10 mouse cellular contexts compared by ENCODE assay signal in the genomic region with DNA sequence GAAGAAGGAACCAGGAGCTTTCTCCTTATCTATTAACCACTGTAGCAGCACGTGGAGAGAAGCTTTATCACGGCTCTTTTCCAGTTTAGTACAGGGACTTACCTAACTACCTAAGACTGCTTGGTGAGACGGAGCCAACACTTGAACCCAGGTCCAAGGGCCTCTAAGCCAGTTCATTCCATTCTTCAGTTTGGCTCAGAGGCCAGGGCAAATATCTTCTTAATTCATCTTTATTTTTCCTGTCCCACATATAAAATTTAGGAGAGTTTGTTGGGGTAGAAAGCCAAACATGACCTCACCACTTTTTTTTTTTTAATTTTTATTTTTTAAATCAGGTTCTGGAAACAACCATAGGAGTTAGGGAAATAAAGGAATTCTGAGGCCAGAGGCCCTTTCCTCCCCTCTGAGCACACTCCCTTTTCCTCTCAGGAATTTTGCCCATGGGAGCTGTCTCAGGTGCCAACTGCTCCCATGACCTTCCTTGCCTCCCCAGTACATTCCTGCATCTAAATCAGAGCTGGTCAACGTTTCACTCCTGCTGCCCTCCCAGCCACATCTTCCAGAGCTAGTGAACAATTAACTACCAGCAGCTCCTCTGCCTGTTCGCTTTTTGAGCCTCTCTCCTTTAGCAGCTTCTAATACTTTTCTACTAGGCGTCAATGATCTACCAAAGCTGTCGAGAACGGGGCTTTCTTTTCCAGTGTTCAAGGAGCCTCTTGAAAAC. TPM values are rescaled to one million over a fixed set of nuclear protein-coding genes. Genes with fewer than 3 reads are reported as not detected.
A peak's percentile ranks its signal among the peaks of the same experiment; 100 is the strongest.
DNase-seq lines count a peak whose midpoint lies in the region; ATAC-seq and TF ChIP-seq lines count a peak whose summit lies in the region.
"Had no signal": no experiment of that assay in that cellular context is flagged by ENCODE, and none has a peak within 500 bp of the region (broad histone marks: within the 10 kb centered on the region; RNA-seq: fewer than 3 reads in every experiment).

No protein-coding gene starts in this region.

- in situ Hi-C loops in Patski (cut with MboI; ENCODE audit: low pct_unique_long_range_greater_than_20kb) = no loop called here

- no peak overlapping the region for H3K4me2 ChIP-seq in limb, embryonic 15.5 days
- H3K4me2 ChIP-seq in embryonic facial prominence, embryonic 15.5 days (replicated peaks) = no peak overlapping the region
- H3K4me2 ChIP-seq: limb, embryonic 12.5 days had no signal

- H3K27me3 ChIP-seq in limb, embryonic 15.5 days = no peaks in the 10 kb centered on the region
- H3K27me3 ChIP-seq in limb, embryonic 10.5 days (ENCODE audit: low read depth, poor library complexity, severe bottlenecking) = no peaks in the 10 kb centered on the region
- no peaks in the 10 kb centered on the region for H3K27me3 ChIP-seq in Patski
- H3K27me3 ChIP-seq in embryonic facial prominence, embryonic 15.5 days = no peaks in the 10 kb centered on the region
- H3K27me3 ChIP-seq: limb, embryonic 12.5 days had no signal

- CTCF ChIA-PET in Patski (lab: Charles Lee) = interaction anchor here (1.2 to 2.6 kb wide), 8 partner anchors 12 to 266 kb away, joined by 3 to 9 read pairs (median 5); no protein-coding TSS in a partner anchor

- H3K9me3 ChIP-seq in limb, embryonic 15.5 days = no peaks in the 10 kb centered on the region
- no peaks in the 10 kb centered on the region for H3K9me3 ChIP-seq in limb, embryonic 10.5 days (replicated peaks)
- no peaks in the 10 kb centered on the region for H3K9me3 ChIP-seq in embryonic facial prominence, embryonic 15.5 days (replicated peaks)
- H3K9me3 ChIP-seq: limb, embryonic 12.5 days had no signal

- H3K4me3 ChIP-seq in limb, embryonic 15.5 days = no peak overlapping the region
- H3K4me3 ChIP-seq in limb, embryonic 10.5 days = no peak overlapping the region
- H3K4me3 ChIP-seq in embryonic facial prominence, embryonic 15.5 days (replicated peaks) = no peak overlapping the region
- H3K4me3 ChIP-seq: limb, embryonic 12.5 days had no signal

- no peaks in the 10 kb centered on the region for H3K36me3 ChIP-seq in limb, embryonic 15.5 days
- H3K36me3 ChIP-seq in limb, embryonic 10.5 days = no peaks in the 10 kb centered on the region
- no peaks in the 10 kb centered on the region for H3K36me3 ChIP-seq in embryonic facial prominence, embryonic 15.5 days
- H3K36me3 ChIP-seq: limb, embryonic 12.5 days had no signal

- ATAC-seq in limb, embryonic 15.5 days (ENCODE audit: insufficient number of reproducible peaks, low FRiP score, low TSS enrichment, low read depth) = no peak
- ATAC-seq in Patski = peak; percentile 98
- ATAC-seq in embryonic facial prominence, embryonic 15.5 days (ENCODE audit: insufficient number of reproducible peaks, low FRiP score, low TSS enrichment, low read depth) = no peak
- ATAC-seq: hindbrain, embryonic 16.5 days had no signal

- WGBS in limb, embryonic 15.5 days = 47% methylated on average over 8 of the region's 8 CpGs
- WGBS in limb, embryonic 10.5 days = 60% methylated on average over 8 of the region's 8 CpGs
- WGBS in embryonic facial prominence, embryonic 15.5 days = 57% methylated on average over 8 of the region's 8 CpGs

- POLR2A ChIA-PET in Patski (lab: Charles Lee) = interaction anchor here (0.7 to 0.8 kb wide), 3 partner anchors 44 to 1565 kb away, joined by 3 read pairs; no protein-coding TSS in a partner anchor

- peak overlapping the region; percentile 67 for H3K27ac ChIP-seq in limb, embryonic 15.5 days
- no peak overlapping the region for H3K27ac ChIP-seq in limb, embryonic 10.5 days
- peak overlapping the region; percentile 79 for H3K27ac ChIP-seq in embryonic facial prominence, embryonic 15.5 days (replicated peaks)
- H3K27ac ChIP-seq: limb, embryonic 12.5 days had no signal

- DNase-seq in limb, embryonic 10.5 days (ENCODE audit: low spot score) = no peak
- peak; percentile 73 for DNase-seq in Patski (ENCODE audit: low read depth, low spot score)
- DNase-seq in kidney, postnatal 14 days = peak; percentile 89
- no peak for DNase-seq in adrenal gland, adult 8-10 months
- no peak for DNase-seq in right cerebral cortex, postnatal 14 days
- DNase-seq: cerebellum, adult 9-10 months had no signal

- no peak for TF ChIP-seq CTCF in Patski (IDR thresholded peaks at IDR 0.05)

- peaks cover 12% of the 10 kb centered on the region for H3K4me1 ChIP-seq in limb, embryonic 15.5 days
- H3K4me1 ChIP-seq in limb, embryonic 10.5 days = no peaks in the 10 kb centered on the region
- peaks cover 11% of the 10 kb centered on the region for H3K4me1 ChIP-seq in embryonic facial prominence, embryonic 15.5 days

- H3K9ac ChIP-seq in limb, embryonic 15.5 days = no peak overlapping the region
- no peak overlapping the region for H3K9ac ChIP-seq in embryonic facial prominence, embryonic 15.5 days
- H3K9ac ChIP-seq: limb, embryonic 12.5 days had no signal

RNA-seq across cellular contexts. Expression of a gene that starts 29.9 kb away (rescaled TPM):
- 11.1 and 12.3 TPM in 2 replicates for polyA plus RNA-seq in limb, embryonic 15.5 days (2015; fragmentation: Nextera tagmentation; extraction: Ambion mirVana)
- polyA plus RNA-seq in limb, embryonic 10.5 days (2016; fragmentation: Nextera tagmentation; extraction: Ambion mirVana) = 3.9 and 6.4 TPM in 2 replicates
- 55.9 TPM for polyA plus RNA-seq in Patski (2021)
- polyA plus RNA-seq in embryonic facial prominence, embryonic 15.5 days (2015; fragmentation: Nextera tagmentation; extraction: Ambion mirVana) = 8.9 and 9.9 TPM in 2 replicates
- total RNA-seq in adrenal gland, adult 8-10 months (2022) = 10 to 100 TPM; 21.9 to 43.3 (median 26.8) TPM

RNA-seq across cellular contexts. Expression of a gene that starts 30.0 kb away (rescaled TPM):
- 19.4 and 20.8 TPM in 2 replicates for polyA plus RNA-seq in limb, embryonic 15.5 days (2015; fragmentation: Nextera tagmentation; extraction: Ambion mirVana)
- 14.5 and 16.1 TPM in 2 replicates for polyA plus RNA-seq in limb, embryonic 10.5 days (2016; fragmentation: Nextera tagmentation; extraction: Ambion mirVana)
- 48.3 TPM for polyA plus RNA-seq in Patski (2021)
- polyA plus RNA-seq in embryonic facial prominence, embryonic 15.5 days (2015; fragmentation: Nextera tagmentation; extraction: Ambion mirVana) = 19.1 and 25.2 TPM in 2 replicates
- 10 to 100 TPM; 54.6 to 97.9 (median 82.9) TPM for total RNA-seq in adrenal gland, adult 8-10 months (2022)

Comparison
In these comparisons a context has a peak if more than half of its experiments do, and no peak if none do; other contexts are left out.
1. DNase-seq: peak in Patski (single experiment) and kidney, postnatal 14 days (single experiment); none in limb, embryonic 10.5 days (single experiment), adrenal gland, adult 8-10 months (single experiment) and right cerebral cortex, postnatal 14 days (single experiment).